Mouse (Mus musculus) lung, adult 2 months (tissue): ENCODE measurements around the gene Gm49601. TPM values are rescaled to one million over a fixed set of nuclear protein-coding genes. Genes with fewer than 3 reads are reported as not detected.

Source experiments
- DNase-seq: peaks from one replicate; pipeline ENCODE4 v3.0.0; 2022
- H3K4me1 ChIP-seq: fragments of 200-500 bp; 2 replicates; pipeline ENCODE4 v1.6.1; 2011; ENCODE audit warnings: low read length; ENCODE audit not compliant: control insufficient read depth, insufficient read depth
- H3K4me3 ChIP-seq: fragments of 200-500 bp; replicated peaks from 2 replicates; pipeline ENCODE3; 2011; ENCODE audit warnings: low read depth, mild to moderate bottlenecking, control low read depth, low read length; ENCODE audit errors: extremely low read depth
- CTCF ChIP-seq: fragments of 200-500 bp; IDR thresholded peaks from 2 replicates; pipeline ENCODE4 v1.5.1; 2011; ENCODE audit warnings: mild to moderate bottlenecking, low read length, control low read depth; ENCODE audit not compliant: insufficient read depth
- POLR2A ChIP-seq: fragments of 200-500 bp; IDR thresholded peaks from 2 replicates; pipeline ENCODE4 v1.6.1; 2011; ENCODE audit warnings: low read depth, mild to moderate bottlenecking, control low read depth, low read length, borderline replicate concordance; ENCODE audit errors: extremely low read depth
- WGBS: fragments of 180-500 bp; shearing (Covaris S2); methylation state at CpG from one replicate; pipeline ENCODE4 v1.1.7; 2018; 5-methylcytosine and 5-hydroxymethylcytosine counted together
- polyA plus RNA-seq: library from polyadenylated mRNA; depleted of rRNA; stranded (reverse); fragments of >200 nt; gene quantifications from 2 replicates; pipeline ENCODE4 v1.2.3, GENCODE M21; 2012

Gene Gm49601
- polyA plus RNA-seq, 1 experiment = 9.4 TPM

GRCm38 (mm10) chr16:18623751-18624540 lies 2.3 kb downstream of the Gm49601 start:
- TF ChIP-seq POLR2A = no peak
- TF ChIP-seq CTCF = no peak
- Histone ChIP-seq H3K4me3 (no peak overlapping the region), H3K4me1 (peaks cover 5% of the 10 kb centered on the region)
- WGBS = 77% methylated on average over 15 of the region's 15 CpGs
- DNase-seq = no peak

- peaks cover 5% of the 10 kb centered on the region for H3K4me1 ChIP-seq
- TF ChIP-seq POLR2A (no peak), CTCF (no peak)
- DNase-seq = no peak
- H3K4me3 ChIP-seq = no peak overlapping the region
- 71% methylated on average over 29 of the region's 29 CpGs for WGBS
These were observed 3.1 kb downstream of the Gm49601 start for GRCm38 (mm10) chr16:18622916-18623750.

GRCm38 (mm10) chr16:18622019-18622418 lies 4.2 kb downstream of the Gm49601 start, which contains the start of gene Gp1bb:
Gene Gp1bb, minus strand, starts transcription at chr16:18622403.
- H3K4me3 ChIP-seq = no peak within 1 kb of the TSS

GRCm38 (mm10) chr16:18621362-18622001 lies 4.7 kb downstream of the Gm49601 start:
- Histone ChIP-seq H3K4me1 (peaks cover 8% of the 10 kb centered on the region), H3K4me3 (no peak overlapping the region)
- TF ChIP-seq CTCF = no peak
- TF ChIP-seq POLR2A = no peak
- DNase-seq = no peak
- WGBS = 15% methylated on average over 38 of the region's 38 CpGs

More at GRCm38 (mm10) chr16:18622019-18622418, 4.2 kb downstream of the Gm49601 start, which contains the start of gene Gp1bb:
- peaks cover 8% of the 10 kb centered on the region for H3K4me1 ChIP-seq
- 44% methylated on average over 17 of the region's 17 CpGs for WGBS
- TF ChIP-seq POLR2A (no peak), CTCF (no peak)
- no peak for DNase-seq

GRCm38 (mm10) chr16:18620601-18621361 lies 5.4 kb downstream of the Gm49601 start:
- no peak for TF ChIP-seq CTCF
- TF ChIP-seq POLR2A = no peak
- 5% methylated on average over 74 of the region's 74 CpGs for WGBS
- H3K4me3 ChIP-seq = peak overlapping the region; percentile 18
- peaks cover 8% of the 10 kb centered on the region for H3K4me1 ChIP-seq
- no peak for DNase-seq

GRCm38 (mm10) chr16:18620201-18620600 lies 6.0 kb downstream of the Gm49601 start:
- whole genome bisulfite sequencing = 69% methylated on average over 6 of the region's 6 CpGs

GRCm38 (mm10) chr16:18619110-18619509 lies 7.1 kb downstream of the Gm49601 start:
- TF ChIP-seq CTCF = no peak
- TF ChIP-seq POLR2A = no peak
- H3K4me3 ChIP-seq = no peak overlapping the region
- H3K4me1 ChIP-seq = peaks cover 8% of the 10 kb centered on the region
- no peak for DNase-seq
- WGBS = 58% methylated on average over 4 of the region's 4 CpGs

More at GRCm38 (mm10) chr16:18620201-18620600, 6.0 kb downstream of the Gm49601 start:
- Histone ChIP-seq H3K4me3 (no peak overlapping the region), H3K4me1 (peaks cover 8% of the 10 kb centered on the region)
- TF ChIP-seq CTCF (no peak), POLR2A (no peak)
- no peak for DNase-seq

- WGBS = 62% methylated on average over 2 of the region's 2 CpGs
- no peak for DNase-seq
- peaks cover 8% of the 10 kb centered on the region for H3K4me1 ChIP-seq
- no peak overlapping the region for H3K4me3 ChIP-seq
- no peak for TF ChIP-seq CTCF
These were observed 7.9 kb downstream of the Gm49601 start for GRCm38 (mm10) chr16:18618297-18618696.
